Mouse (Mus musculus): Measurements from ENCODE around the gene Rnase12. TPM values are rescaled to one million over a fixed set of nuclear protein-coding genes. Genes with fewer than 3 reads are reported as not detected.
"Not testable (repeated sequence)": the region's sequence is repeated elsewhere in the genome, so short reads cannot be mapped to it uniquely, and the experiment has no call there.

The Rnase12 gene
- polyA plus RNA-seq, 1 experiment from 2014 or later, result not detected

GRCm38 (mm10) chr14:51036214-51036613 is 21.2 kb downstream of the Rnase12 start:
- no peak for ATAC-seq (ENCODE audit: low FRiP score, low read depth)
- Histone ChIP-seq H3K4me2 (replicated peaks) (no peak overlapping the region), H3K27ac (no peak overlapping the region), H3K36me3 (no peaks in the 10 kb centered on the region), H3K27me3 (no peaks in the 10 kb centered on the region), H3K4me3 (no peak overlapping the region), H3K9ac (no peak overlapping the region), H3K9me3 (no peaks in the 10 kb centered on the region), H3K4me1 (no peaks in the 10 kb centered on the region)
- 88% methylated on average over 4 of the region's 4 CpGs for WGBS

DNA sequence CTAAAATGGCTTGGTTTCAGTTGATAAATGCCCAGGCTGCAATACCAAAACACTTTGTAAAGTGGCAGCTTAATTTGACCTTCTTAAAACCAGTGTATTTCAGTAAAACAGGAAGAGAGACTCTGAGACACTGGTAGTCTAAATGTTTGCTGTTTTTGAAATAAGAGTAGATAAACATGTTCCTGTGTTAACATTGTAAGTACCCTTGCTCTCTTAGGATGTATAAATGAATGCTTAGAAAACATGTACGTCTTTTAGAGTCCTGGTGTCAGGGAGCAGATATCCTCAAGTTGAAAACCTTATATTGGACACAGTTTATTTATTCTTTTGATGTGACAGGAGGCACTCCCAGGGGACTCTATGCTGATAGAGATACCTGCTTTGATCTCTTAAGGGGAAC is 22.3 kb downstream of the Rnase12 start:
- Histone ChIP-seq H3K4me2 (replicated peaks) (no peak overlapping the region), H3K4me3 (no peak overlapping the region), H3K27ac (no peak overlapping the region), H3K36me3 (no peaks in the 10 kb centered on the region), H3K9ac (no peak overlapping the region), H3K4me1 (no peaks in the 10 kb centered on the region), H3K27me3 (no peaks in the 10 kb centered on the region), H3K9me3 (no peaks in the 10 kb centered on the region)
- WGBS, result 35% methylated on average over 1 of the region's 1 CpGs
- no peak for ATAC-seq (ENCODE audit: low FRiP score, low read depth)

DNA sequence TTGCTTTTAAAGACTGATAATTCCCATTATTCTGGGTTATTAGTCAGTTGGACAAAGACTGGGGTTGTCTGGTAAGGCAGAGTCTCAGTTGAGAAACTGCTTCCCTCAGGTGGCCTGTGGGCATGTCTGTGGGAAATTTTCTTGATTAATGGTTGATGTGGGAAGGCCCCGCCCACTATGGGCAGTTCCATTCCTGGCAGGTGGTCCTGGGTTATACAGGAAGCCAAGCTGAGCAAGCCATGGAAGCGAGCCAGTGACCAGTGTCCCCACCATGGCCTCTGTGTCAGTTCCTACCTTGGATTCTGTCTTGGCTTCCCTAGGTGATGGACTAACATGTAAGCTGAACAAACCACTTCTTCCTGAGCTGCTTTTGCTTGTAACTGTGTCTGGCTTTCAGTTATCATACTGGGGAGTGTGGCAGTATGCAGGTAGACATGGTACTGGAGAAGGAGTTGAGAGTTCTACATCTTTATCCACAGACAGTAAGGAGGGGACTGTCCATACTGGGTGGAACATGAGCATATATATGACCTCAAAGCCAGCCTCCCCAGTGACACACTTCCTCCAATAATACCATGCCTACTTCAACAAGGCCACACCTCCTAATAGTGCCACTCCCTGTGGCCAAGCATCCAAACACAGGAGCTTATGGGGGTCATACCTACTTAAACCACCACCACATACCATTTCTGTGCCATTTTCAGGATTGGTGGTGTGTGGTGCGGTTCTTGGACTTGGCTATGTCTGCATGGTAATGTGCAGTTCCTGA is 29.9 kb downstream of the Rnase12 start:
- H3K27ac ChIP-seq, result no peak overlapping the region
- H3K4me3 ChIP-seq, result no peak overlapping the region
- WGBS, result 42% methylated on average over 3 of the region's 3 CpGs
- H3K9ac ChIP-seq, result no peak overlapping the region
- no peaks in the 10 kb centered on the region for H3K9me3 ChIP-seq
- no peak for ATAC-seq (ENCODE audit: low FRiP score, low read depth)
- H3K36me3 ChIP-seq, result no peaks in the 10 kb centered on the region
- no peaks in the 10 kb centered on the region for H3K4me1 ChIP-seq
- H3K4me2 ChIP-seq (replicated peaks), result no peak overlapping the region
- H3K27me3 ChIP-seq, result no peaks in the 10 kb centered on the region

- Histone ChIP-seq H3K9ac (no peak overlapping the region), H3K9me3 (no peaks in the 10 kb centered on the region), H3K4me2 (replicated peaks) (no peak overlapping the region), H3K36me3 (no peaks in the 10 kb centered on the region), H3K27me3 (no peaks in the 10 kb centered on the region), H3K27ac (no peak overlapping the region), H3K4me3 (no peak overlapping the region), H3K4me1 (no peaks in the 10 kb centered on the region)
- ATAC-seq (ENCODE audit: low FRiP score, low read depth), result 0 out of 2 replicates have a peak, but pooled peaks have one; percentile 48
- 29% methylated on average over 5 of the region's 5 CpGs for WGBS
Measured at GRCm38 (mm10) chr14:51026391-51027133, 30.9 kb downstream of the Rnase12 start.

GRCm38 (mm10) chr14:51024820-51025219 is 32.6 kb downstream of the Rnase12 start:
- no peak overlapping the region for H3K27ac ChIP-seq
- WGBS, result 98% methylated on average over 1 of the region's 1 CpGs
- no peak overlapping the region for H3K4me2 ChIP-seq (replicated peaks)
- H3K4me3 ChIP-seq, result no peak overlapping the region
- H3K4me1 ChIP-seq, result no peaks in the 10 kb centered on the region
- H3K36me3 ChIP-seq, result no peaks in the 10 kb centered on the region
- ATAC-seq (ENCODE audit: low FRiP score, low read depth), result no peak
- no peaks in the 10 kb centered on the region for H3K9me3 ChIP-seq
- H3K9ac ChIP-seq, result no peak overlapping the region
- H3K27me3 ChIP-seq, result no peaks in the 10 kb centered on the region

DNA sequence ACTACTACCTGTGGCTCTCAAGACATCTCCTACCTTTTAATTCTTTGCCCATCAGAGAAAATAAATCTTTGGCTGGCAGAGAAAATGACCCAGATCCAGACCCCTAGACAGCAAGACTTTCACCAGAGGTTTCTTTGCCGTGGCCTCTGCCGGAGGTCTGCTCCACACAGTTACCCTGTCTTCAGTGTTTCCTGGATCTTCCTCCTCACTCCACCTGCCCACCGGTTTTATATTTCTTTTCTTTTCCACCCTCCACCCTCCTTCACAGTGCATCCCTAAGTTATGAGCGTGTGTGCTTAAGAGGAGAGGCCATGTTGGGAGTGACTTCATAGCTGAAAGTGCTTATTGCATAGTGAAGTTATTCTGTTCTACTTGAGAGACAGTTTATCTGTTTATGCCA is 34.0 kb downstream of the Rnase12 start:
- Histone ChIP-seq H3K36me3 (no peaks in the 10 kb centered on the region), H3K27ac (no peak overlapping the region), H3K9ac (no peak overlapping the region), H3K4me1 (no peaks in the 10 kb centered on the region), H3K4me3 (no peak overlapping the region), H3K4me2 (replicated peaks) (no peak overlapping the region), H3K27me3 (no peaks in the 10 kb centered on the region), H3K9me3 (no peaks in the 10 kb centered on the region)
- 72% methylated on average over 4 of the region's 4 CpGs for WGBS
- no peak for ATAC-seq (ENCODE audit: low FRiP score, low read depth)

DNA sequence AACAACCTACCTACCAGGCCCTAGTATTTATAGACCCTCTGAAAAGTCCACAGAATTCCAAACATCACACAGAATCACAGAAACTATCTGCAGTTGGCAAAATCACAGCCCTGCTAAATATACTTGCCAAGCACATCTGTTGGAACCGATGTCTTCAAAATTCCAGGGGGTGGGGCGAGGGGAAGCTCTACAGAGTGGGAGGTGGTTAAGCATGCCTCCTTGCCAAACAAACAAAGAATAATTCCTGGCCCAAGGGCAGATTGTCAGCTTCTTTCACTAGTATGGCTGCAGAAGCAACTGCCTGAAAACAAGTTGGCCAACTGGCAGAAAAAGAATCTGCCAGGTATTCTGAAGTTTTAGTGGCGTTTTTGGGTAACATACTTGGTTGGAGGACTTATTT is 40.2 kb downstream of the Rnase12 start:
- Histone ChIP-seq H3K9ac (no peak overlapping the region), H3K4me3 (no peak overlapping the region), H3K27ac (no peak overlapping the region), H3K4me1 (no peaks in the 10 kb centered on the region), H3K27me3 (no peaks in the 10 kb centered on the region), H3K4me2 (replicated peaks) (no peak overlapping the region), H3K9me3 (no peaks in the 10 kb centered on the region), H3K36me3 (no peaks in the 10 kb centered on the region)
- 65% methylated on average over 3 of the region's 3 CpGs for WGBS
- ATAC-seq (ENCODE audit: low FRiP score, low read depth), result no peak

DNA sequence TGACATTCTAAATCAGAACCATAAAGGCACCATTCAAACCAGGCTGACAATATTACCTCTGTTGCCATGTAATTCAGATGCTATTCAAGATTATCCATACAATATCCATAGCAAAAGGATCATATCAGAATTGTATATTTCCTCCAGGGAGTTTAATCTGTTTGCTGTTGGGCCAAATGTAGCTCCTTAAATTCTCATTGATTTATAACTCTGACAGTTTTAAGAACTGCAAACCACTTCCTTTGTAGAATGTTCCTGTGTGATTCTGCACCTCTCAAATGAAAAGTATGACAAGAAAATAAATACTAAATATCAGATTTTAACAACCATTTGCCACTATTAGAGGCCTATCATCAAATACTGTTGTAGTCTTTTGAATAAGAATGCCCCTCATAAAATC is 41.7 kb downstream of the Rnase12 start:
- Histone ChIP-seq H3K27me3 (no peaks in the 10 kb centered on the region), H3K27ac (no peak overlapping the region), H3K9ac (no peak overlapping the region), H3K4me1 (no peaks in the 10 kb centered on the region), H3K36me3 (no peaks in the 10 kb centered on the region), H3K4me2 (replicated peaks) (no peak overlapping the region), H3K9me3 (no peaks in the 10 kb centered on the region), H3K4me3 (no peak overlapping the region)
- ATAC-seq (ENCODE audit: low FRiP score, low read depth), result no peak

- 82% methylated on average over 3 of the region's 3 CpGs for WGBS
- H3K9me3 ChIP-seq; H3K27me3 ChIP-seq; H3K4me1 ChIP-seq; H3K9ac ChIP-seq; H3K4me3 ChIP-seq; H3K4me2 ChIP-seq (replicated peaks); H3K27ac ChIP-seq; H3K36me3 ChIP-seq; ATAC-seq (ENCODE audit: low FRiP score, low read depth): not testable (repeated sequence)
Measured at GRCm38 (mm10) chr14:51014724-51015123, 42.7 kb downstream of the Rnase12 start.

DNA sequence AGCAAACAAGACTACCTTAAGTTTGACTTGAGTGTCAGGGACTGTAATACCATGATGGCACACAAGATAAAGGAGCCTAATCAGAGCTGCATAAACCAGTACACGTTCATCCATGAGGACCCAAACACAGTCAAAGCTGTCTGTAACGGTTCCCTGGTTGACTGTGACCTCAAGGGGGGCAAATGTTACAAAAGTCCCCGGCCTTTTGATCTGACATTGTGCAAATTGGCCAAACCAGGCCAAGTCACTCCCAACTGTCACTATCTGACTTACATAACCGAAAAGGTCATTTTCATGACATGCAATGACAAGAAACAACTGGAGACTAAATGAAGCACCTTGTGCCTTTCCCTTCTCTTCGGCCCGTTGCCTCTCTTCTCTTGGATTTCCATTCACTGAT is 47.9 kb downstream of the Rnase12 start:
- no peak for ATAC-seq (ENCODE audit: low FRiP score, low read depth)
- Histone ChIP-seq H3K4me1 (0 out of 2 replicates have a peak, but pooled peaks cover 5% of the 10 kb centered on the region), H3K27me3 (no peaks in the 10 kb centered on the region), H3K4me3 (no peak overlapping the region), H3K9me3 (no peaks in the 10 kb centered on the region), H3K4me2 (replicated peaks) (no peak overlapping the region), H3K9ac (no peak overlapping the region), H3K27ac (no peak overlapping the region), H3K36me3 (no peaks in the 10 kb centered on the region)
- WGBS, result 86% methylated on average over 6 of the region's 6 CpGs

GRCm38 (mm10) chr14:51008781-51009180 is 48.7 kb downstream of the Rnase12 start:
- Histone ChIP-seq H3K4me3 (no peak overlapping the region), H3K9me3 (no peaks in the 10 kb centered on the region), H3K9ac (no peak overlapping the region), H3K4me1 (0 out of 2 replicates have a peak, but pooled peaks cover 5% of the 10 kb centered on the region), H3K4me2 (replicated peaks) (no peak overlapping the region), H3K27me3 (no peaks in the 10 kb centered on the region), H3K27ac (no peak overlapping the region), H3K36me3 (no peaks in the 10 kb centered on the region)
- 82% methylated on average over 4 of the region's 4 CpGs for WGBS
- ATAC-seq (ENCODE audit: low FRiP score, low read depth), result no peak

DNA sequence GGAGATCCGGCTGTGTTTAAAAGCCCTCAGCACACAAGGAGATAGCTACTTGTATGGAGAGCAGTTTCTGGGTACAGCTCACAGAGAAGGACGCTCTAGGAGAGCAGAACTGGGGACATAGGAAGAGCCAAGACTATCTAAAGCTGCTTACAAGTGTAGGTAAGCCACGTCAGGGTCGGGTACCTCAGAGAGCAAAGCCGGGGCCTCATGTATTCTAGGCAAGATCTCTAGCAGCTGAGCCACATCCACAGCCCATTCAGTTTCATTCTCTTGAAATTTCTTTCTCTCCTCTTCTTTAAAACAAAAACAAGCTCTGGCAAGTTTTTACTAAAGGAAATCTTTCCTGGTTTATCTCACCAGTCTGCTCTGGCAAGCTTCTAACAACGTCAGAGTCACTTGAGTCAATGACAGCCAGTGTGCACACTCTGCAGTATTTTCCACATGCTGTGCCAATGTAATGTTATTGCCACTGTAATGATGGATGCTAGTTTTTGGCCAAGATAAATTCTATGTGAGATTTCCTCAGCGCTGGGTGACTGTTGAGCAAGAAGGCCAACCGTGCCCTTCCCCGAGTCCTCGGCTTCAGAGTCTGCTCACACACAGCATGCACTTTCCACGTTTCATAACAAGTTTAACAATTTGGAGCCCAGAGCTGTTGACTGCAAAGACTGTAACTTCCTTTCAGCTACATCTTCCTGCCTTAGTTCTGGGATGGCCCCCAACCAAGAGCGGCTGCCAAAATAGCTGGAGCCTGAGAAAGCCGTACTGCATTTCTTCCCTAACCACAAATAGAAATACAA is 49.3 kb downstream of the Rnase12 start:
- Histone ChIP-seq H3K9ac (no peak overlapping the region), H3K36me3 (no peaks in the 10 kb centered on the region), H3K4me3 (no peak overlapping the region), H3K9me3 (no peaks in the 10 kb centered on the region), H3K27me3 (no peaks in the 10 kb centered on the region), H3K4me2 (replicated peaks) (no peak overlapping the region), H3K4me1 (0 out of 2 replicates have a peak, but pooled peaks cover 5% of the 10 kb centered on the region), H3K27ac (no peak overlapping the region)
- ATAC-seq (ENCODE audit: low FRiP score, low read depth), result no peak
- 80% methylated on average over 13 of the region's 13 CpGs for WGBS
